Mouse (Mus musculus): ENCODE data around the gene Ccdc188. TPM values are rescaled to one million over a fixed set of nuclear protein-coding genes. Genes with fewer than 3 reads are reported as not detected.

The Ccdc188 gene
- polyA plus RNA-seq, 1 experiment from 2014 or later = not detected

DNA sequence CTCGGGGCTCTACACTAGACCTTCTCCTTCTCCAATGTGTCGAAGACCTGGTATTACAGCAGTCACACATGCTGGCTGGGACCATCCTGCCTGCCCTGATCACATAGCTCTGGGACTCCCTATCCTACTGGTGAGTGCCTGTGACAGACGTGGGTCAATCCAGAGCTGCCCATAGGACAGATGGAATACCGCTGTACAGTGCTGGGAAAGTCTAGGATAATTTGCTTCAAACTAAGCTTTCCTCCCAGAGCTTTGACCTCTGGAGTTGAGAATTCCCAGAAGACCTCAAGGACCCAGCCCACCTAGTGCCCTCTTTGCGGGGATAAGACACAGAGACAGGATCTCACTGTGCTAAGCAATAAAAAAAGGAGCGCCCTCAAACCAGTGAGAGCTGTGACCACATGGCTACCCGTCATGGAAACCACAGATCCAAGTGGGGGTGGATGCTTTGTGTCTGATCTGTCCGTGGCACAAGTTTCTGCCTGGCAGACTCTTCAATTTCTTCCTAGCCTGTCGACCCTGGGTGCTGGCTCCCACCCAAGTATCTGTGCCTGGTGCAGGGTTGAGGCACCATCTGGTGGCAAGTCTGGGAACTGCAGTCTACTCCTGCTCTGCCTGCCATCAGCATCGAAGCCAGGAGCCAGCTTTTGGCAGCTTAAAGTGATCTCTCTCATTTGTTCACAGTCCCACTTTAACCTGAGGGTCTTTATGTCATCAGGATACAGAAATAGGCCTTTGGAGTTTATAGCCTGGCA, 6.1 kb upstream of the Ccdc188 start:
- H3K9ac ChIP-seq (replicated peaks; ENCODE audit: low read length) = no peak overlapping the region
- no peaks in the 10 kb centered on the region for H3K27me3 ChIP-seq (ENCODE audit: control insufficient read depth, insufficient read depth, low read length)
- peaks cover 42% of the 10 kb centered on the region for H3K4me1 ChIP-seq (ENCODE audit: control insufficient read depth, insufficient read depth, low read length)
- ATAC-seq (ENCODE audit: low FRiP score, low TSS enrichment) (peak; percentile 3; the same call in 1 of the 2 replicates), DNase-seq (peak; percentile 95)
- whole genome bisulfite sequencing = 50% methylated on average over 10 of the region's 10 CpGs
- H3K36me3 ChIP-seq (ENCODE audit: control insufficient read depth, insufficient read depth, low read length) = no peaks in the 10 kb centered on the region
- no peak overlapping the region for H3K4me2 ChIP-seq (ENCODE audit: low read length)
- no peaks in the 10 kb centered on the region for H3K9me3 ChIP-seq (ENCODE audit: control insufficient read depth, low read length)
- peak overlapping the region; percentile 42; the same call in 1 of the 2 replicates for H3K27ac ChIP-seq (replicated peaks; ENCODE audit: low read depth, low read length)
- H3K4me3 ChIP-seq (replicated peaks; ENCODE audit: low read depth, low read length) = no peak overlapping the region

DNA sequence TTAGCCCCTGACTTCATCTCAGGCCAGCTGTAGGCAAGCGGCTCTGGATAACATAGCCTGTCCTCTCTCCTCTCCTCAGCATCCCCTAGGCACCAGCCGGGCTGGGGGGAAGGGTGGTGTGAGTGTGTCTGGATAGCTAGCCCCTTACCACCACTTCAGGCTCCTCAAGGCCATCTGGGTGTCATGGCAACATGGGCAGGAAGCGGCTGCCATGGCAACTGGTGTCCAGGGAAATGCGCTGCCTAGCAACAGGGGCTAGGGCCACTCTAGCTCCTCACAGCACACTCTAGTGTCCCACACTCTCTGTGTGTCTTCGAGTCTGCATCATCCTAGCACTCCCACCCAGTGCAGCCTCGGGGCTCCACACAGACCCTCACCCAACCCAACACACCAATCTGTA, 4.0 kb upstream of the Ccdc188 start:
- Histone ChIP-seq H3K9ac (replicated peaks; ENCODE audit: low read length) (peak overlapping the region; percentile 54), H3K27ac (replicated peaks; ENCODE audit: low read depth, low read length) (peak overlapping the region; percentile 96), H3K4me1 (ENCODE audit: control insufficient read depth, insufficient read depth, low read length) (peaks cover 42% of the 10 kb centered on the region), H3K4me2 (ENCODE audit: low read length) (peak overlapping the region; percentile 64), H3K36me3 (ENCODE audit: control insufficient read depth, insufficient read depth, low read length) (no peaks in the 10 kb centered on the region), H3K9me3 (ENCODE audit: control insufficient read depth, low read length) (no peaks in the 10 kb centered on the region), H3K27me3 (ENCODE audit: control insufficient read depth, insufficient read depth, low read length) (no peaks in the 10 kb centered on the region), H3K4me3 (replicated peaks; ENCODE audit: low read depth, low read length) (peak overlapping the region; percentile 28)
- 2% methylated on average over 6 of the region's 6 CpGs for WGBS
- ATAC-seq (ENCODE audit: low FRiP score, low TSS enrichment) (peak; percentile 91), DNase-seq (peak; percentile 97)

DNA sequence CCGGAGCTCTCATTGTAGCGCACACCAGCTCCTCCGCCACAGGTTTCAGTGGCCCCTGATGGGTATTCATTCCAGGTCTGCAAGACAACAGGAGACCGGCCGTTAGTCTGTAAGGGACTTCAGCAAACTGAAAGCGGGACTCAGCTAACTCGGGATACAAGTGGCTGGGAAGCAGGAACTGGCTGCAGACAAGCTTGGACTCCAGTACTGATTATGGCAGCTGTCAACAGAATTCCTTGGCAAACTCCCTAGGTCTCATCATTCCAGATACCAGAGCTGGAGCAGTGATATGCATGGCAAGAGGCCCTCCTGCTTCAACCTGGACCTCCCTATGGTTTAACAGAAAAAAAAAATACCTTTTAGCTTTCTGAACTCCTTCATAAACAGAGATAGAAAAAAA, 2.8 kb upstream of the Ccdc188 start:
- WGBS = 64% methylated on average over 7 of the region's 7 CpGs
- peaks cover 45% of the 10 kb centered on the region for H3K4me1 ChIP-seq (ENCODE audit: control insufficient read depth, insufficient read depth, low read length)
- peak overlapping the region; percentile 54 for H3K9ac ChIP-seq (replicated peaks; ENCODE audit: low read length)
- DNase-seq = no peak
- H3K9me3 ChIP-seq (ENCODE audit: control insufficient read depth, low read length) = no peaks in the 10 kb centered on the region
- no peaks in the 10 kb centered on the region for H3K36me3 ChIP-seq (ENCODE audit: control insufficient read depth, insufficient read depth, low read length)
- no peaks in the 10 kb centered on the region for H3K27me3 ChIP-seq (ENCODE audit: control insufficient read depth, insufficient read depth, low read length)
- ATAC-seq (ENCODE audit: low FRiP score, low TSS enrichment) = no peak
- H3K4me3 ChIP-seq (replicated peaks; ENCODE audit: low read depth, low read length) = peak overlapping the region; percentile 28
- peak overlapping the region; percentile 64 for H3K4me2 ChIP-seq (ENCODE audit: low read length)
- H3K27ac ChIP-seq (replicated peaks; ENCODE audit: low read depth, low read length) = peak overlapping the region; percentile 96

DNA sequence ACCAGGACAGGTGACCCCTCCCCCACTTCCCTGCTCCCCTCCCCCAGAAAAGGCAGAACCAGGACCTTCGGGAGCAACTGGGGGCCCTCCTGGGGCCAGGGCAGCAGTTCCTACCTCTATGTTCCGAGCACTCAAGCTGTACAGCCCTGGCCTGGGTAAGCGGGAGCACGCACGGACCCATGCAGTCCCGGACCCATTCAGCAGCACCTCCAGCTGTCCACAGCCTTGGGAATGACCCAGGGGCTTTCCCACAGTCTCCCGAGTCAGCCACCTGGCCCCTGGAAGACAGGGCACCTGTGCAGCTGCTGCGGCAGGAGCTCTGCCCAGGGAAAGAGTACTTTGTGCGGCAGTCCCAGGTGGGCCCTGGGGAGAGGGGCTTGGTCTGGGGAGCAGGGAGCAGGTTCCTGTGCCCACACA, 909 bp downstream of the Ccdc188 start:
- Histone ChIP-seq H3K4me2 (ENCODE audit: low read length) (no peak overlapping the region), H3K4me1 (ENCODE audit: control insufficient read depth, insufficient read depth, low read length) (peaks cover 34% of the 10 kb centered on the region), H3K27me3 (ENCODE audit: control insufficient read depth, insufficient read depth, low read length) (no peaks in the 10 kb centered on the region), H3K4me3 (replicated peaks; ENCODE audit: low read depth, low read length) (no peak overlapping the region), H3K36me3 (ENCODE audit: control insufficient read depth, insufficient read depth, low read length) (peaks cover 23% of the 10 kb centered on the region), H3K9ac (replicated peaks; ENCODE audit: low read length) (no peak overlapping the region), H3K9me3 (ENCODE audit: control insufficient read depth, low read length) (no peaks in the 10 kb centered on the region), H3K27ac (replicated peaks; ENCODE audit: low read depth, low read length) (no peak overlapping the region)
- DNase-seq (no peak), ATAC-seq (ENCODE audit: low FRiP score, low TSS enrichment) (no peak)
- WGBS = 77% methylated on average over 9 of the region's 9 CpGs

DNA sequence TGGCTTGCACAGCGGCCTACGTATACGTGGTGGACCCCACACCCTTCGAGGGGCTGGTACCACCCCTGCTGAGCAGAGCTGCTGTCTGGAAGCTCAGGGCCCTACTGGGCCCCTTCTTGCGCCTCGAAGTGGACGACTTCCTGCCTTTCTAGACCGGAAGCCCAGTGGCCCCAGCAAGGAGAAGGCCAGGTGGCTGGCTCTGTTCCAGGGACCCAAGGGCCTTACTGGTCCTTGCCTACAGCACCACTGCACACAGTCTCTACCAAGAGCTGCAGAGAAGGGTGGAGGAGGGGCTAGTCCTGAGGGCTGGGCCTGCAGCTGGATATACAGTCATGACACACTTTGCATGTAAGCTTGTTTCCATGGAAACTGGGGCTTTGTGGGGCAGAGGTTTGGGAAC, 2.3 kb downstream of the Ccdc188 start:
- Histone ChIP-seq H3K9ac (replicated peaks; ENCODE audit: low read length) (no peak overlapping the region), H3K27me3 (ENCODE audit: control insufficient read depth, insufficient read depth, low read length) (no peaks in the 10 kb centered on the region), H3K4me2 (ENCODE audit: low read length) (no peak overlapping the region), H3K9me3 (ENCODE audit: control insufficient read depth, low read length) (no peaks in the 10 kb centered on the region), H3K4me3 (replicated peaks; ENCODE audit: low read depth, low read length) (no peak overlapping the region), H3K36me3 (ENCODE audit: control insufficient read depth, insufficient read depth, low read length) (peaks cover 37% of the 10 kb centered on the region), H3K27ac (replicated peaks; ENCODE audit: low read depth, low read length) (no peak overlapping the region), H3K4me1 (ENCODE audit: control insufficient read depth, insufficient read depth, low read length) (peaks cover 20% of the 10 kb centered on the region)
- WGBS = 72% methylated on average over 8 of the region's 8 CpGs
- ATAC-seq (ENCODE audit: low FRiP score, low TSS enrichment) (no peak), DNase-seq (peak; percentile 53)

DNA sequence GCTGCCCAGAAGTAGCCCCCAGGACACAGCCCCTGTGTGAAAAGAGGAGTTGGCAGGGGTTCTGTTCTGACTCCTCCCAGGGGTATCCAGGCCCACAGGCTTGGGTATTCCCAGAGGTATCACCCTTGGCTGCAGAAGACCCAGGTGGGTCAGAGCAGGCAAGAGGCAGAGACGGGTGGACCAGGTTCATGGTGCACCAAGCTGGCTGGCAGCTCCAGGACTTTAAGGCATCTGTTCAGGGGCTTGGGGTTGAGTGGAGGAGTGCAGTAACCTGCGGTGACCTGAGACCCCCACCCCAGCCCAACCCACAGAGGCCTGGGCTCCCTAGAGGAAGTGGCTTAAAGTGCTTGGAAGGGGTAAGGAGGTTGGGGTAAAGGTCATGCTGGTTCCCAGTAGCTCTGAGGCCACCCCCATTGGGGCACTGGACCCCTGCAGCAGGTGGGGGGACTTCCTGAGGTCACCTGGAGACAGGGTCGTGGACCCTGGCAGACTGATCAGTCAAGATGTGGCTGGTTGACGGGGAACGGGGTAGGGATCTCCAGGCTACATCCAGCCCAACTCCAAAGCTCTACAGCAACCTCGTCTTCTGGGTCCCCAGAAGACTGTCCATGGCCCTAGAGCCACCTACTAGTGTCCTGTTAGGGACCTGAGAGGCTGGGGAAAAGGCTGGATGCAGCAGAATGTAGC, 3.3 kb downstream of the Ccdc188 start:
- no peaks in the 10 kb centered on the region for H3K9me3 ChIP-seq (ENCODE audit: control insufficient read depth, low read length)
- H3K27ac ChIP-seq (replicated peaks; ENCODE audit: low read depth, low read length) = 0 out of 2 replicates have a peak overlapping the region, but pooled peaks have one; percentile 8
- H3K4me1 ChIP-seq (ENCODE audit: control insufficient read depth, insufficient read depth, low read length) = peaks cover 10% of the 10 kb centered on the region
- no peak overlapping the region for H3K9ac ChIP-seq (replicated peaks; ENCODE audit: low read length)
- H3K4me2 ChIP-seq (ENCODE audit: low read length) = no peak overlapping the region
- no peak overlapping the region for H3K4me3 ChIP-seq (replicated peaks; ENCODE audit: low read depth, low read length)
- ATAC-seq (ENCODE audit: low FRiP score, low TSS enrichment) = no peak
- peaks cover 47% of the 10 kb centered on the region for H3K36me3 ChIP-seq (ENCODE audit: control insufficient read depth, insufficient read depth, low read length)
- H3K27me3 ChIP-seq (ENCODE audit: control insufficient read depth, insufficient read depth, low read length) = no peaks in the 10 kb centered on the region
- 95% methylated on average over 6 of the region's 6 CpGs for WGBS
- DNase-seq = no peak

DNA sequence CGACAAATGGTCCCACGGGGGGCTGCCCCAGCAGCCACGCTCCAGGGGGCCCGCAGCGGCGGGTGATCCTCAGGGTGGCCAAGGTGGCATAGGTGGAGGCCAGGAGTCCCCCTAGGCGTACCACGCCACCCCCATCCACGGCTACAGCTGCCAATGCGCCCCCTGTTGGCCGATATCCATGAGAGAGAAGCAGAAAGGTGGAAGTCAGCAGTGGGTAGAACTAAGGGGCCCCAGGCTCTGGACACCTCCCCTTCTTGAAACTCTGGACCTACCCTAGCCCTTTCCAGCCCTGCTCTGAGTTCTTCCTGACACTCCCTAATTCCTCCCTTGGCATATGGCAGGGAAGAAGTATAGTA, 3.8 kb downstream of the Ccdc188 start:
- Histone ChIP-seq H3K9me3 (ENCODE audit: control insufficient read depth, low read length) (no peaks in the 10 kb centered on the region), H3K4me3 (replicated peaks; ENCODE audit: low read depth, low read length) (no peak overlapping the region), H3K36me3 (ENCODE audit: control insufficient read depth, insufficient read depth, low read length) (peaks cover 52% of the 10 kb centered on the region), H3K4me2 (ENCODE audit: low read length) (no peak overlapping the region), H3K9ac (replicated peaks; ENCODE audit: low read length) (no peak overlapping the region), H3K27me3 (ENCODE audit: control insufficient read depth, insufficient read depth, low read length) (no peaks in the 10 kb centered on the region), H3K27ac (replicated peaks; ENCODE audit: low read depth, low read length) (no peak overlapping the region), H3K4me1 (ENCODE audit: control insufficient read depth, insufficient read depth, low read length) (peaks cover 9% of the 10 kb centered on the region; the same call in 1 of the 2 replicates)
- no peak for DNase-seq
- no peak for ATAC-seq (ENCODE audit: low FRiP score, low TSS enrichment)
- WGBS = 83% methylated on average over 11 of the region's 11 CpGs

DNA sequence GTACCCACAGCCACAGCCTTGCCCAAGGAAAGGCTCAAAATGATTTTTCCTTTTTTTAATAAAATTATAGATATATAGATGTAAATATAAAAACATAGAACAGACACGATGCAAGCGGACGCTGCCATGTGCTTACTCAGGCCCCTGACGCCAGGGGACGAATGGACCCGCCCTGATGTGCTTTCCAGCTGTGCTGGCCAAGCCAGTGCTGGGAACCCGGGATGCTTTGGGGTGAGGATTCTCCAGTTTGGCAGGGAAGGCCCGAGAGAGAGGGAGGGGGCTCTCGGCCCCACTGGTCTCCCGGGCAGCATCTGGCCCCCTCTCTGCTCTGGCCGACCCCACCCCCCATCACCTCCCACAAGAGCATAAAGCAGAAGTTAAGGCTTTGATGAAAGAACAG, 4.5 kb downstream of the Ccdc188 start:
- H3K27ac ChIP-seq (replicated peaks; ENCODE audit: low read depth, low read length) = no peak overlapping the region
- H3K4me1 ChIP-seq (ENCODE audit: control insufficient read depth, insufficient read depth, low read length) = peaks cover 9% of the 10 kb centered on the region; the same call in 1 of the 2 replicates
- ATAC-seq (ENCODE audit: low FRiP score, low TSS enrichment) (no peak), DNase-seq (no peak)
- no peak overlapping the region for H3K4me2 ChIP-seq (ENCODE audit: low read length)
- no peak overlapping the region for H3K9ac ChIP-seq (replicated peaks; ENCODE audit: low read length)
- no peaks in the 10 kb centered on the region for H3K9me3 ChIP-seq (ENCODE audit: control insufficient read depth, low read length)
- H3K27me3 ChIP-seq (ENCODE audit: control insufficient read depth, insufficient read depth, low read length) = no peaks in the 10 kb centered on the region
- H3K4me3 ChIP-seq (replicated peaks; ENCODE audit: low read depth, low read length) = no peak overlapping the region
- WGBS = 85% methylated on average over 11 of the region's 11 CpGs
- H3K36me3 ChIP-seq (ENCODE audit: control insufficient read depth, insufficient read depth, low read length) = peaks cover 59% of the 10 kb centered on the region

DNA sequence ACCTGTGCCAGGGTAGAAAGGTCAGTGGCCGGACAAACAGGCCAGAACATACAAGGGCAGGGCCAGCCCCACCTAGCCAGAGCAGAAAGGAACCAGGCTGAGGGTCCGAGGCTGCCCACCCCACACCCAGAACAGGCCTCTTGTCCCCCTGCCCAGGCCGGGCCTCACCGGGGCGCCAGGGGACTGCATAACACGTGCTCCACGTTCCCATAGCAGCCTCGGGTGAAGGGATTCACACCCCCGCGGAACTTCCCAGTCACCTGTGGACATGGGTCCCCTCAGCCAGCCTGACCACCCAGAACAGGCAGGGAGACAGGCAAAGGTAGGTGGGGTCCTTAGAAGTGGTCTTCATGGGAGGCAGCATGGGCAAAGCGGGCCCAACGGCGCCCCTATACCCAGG, 9.5 kb downstream of the Ccdc188 start:
- no peak for ATAC-seq (ENCODE audit: low FRiP score, low TSS enrichment)
- Histone ChIP-seq H3K4me1 (ENCODE audit: control insufficient read depth, insufficient read depth, low read length) (0 out of 2 replicates have a peak, but pooled peaks cover 3% of the 10 kb centered on the region), H3K4me3 (replicated peaks; ENCODE audit: low read depth, low read length) (no peak overlapping the region), H3K9me3 (ENCODE audit: control insufficient read depth, low read length) (no peaks in the 10 kb centered on the region), H3K9ac (replicated peaks; ENCODE audit: low read length) (no peak overlapping the region), H3K27ac (replicated peaks; ENCODE audit: low read depth, low read length) (no peak overlapping the region), H3K36me3 (ENCODE audit: control insufficient read depth, insufficient read depth, low read length) (peaks cover 72% of the 10 kb centered on the region), H3K4me2 (ENCODE audit: low read length) (no peak overlapping the region), H3K27me3 (ENCODE audit: control insufficient read depth, insufficient read depth, low read length) (no peaks in the 10 kb centered on the region)
- 89% methylated on average over 13 of the region's 13 CpGs for WGBS
- no peak for DNase-seq
